Mouse (Mus musculus): ENCODE data around the gene Mef2a. TPM values are rescaled to one million over a fixed set of nuclear protein-coding genes. Genes with fewer than 3 reads are reported as not detected.

Mef2a gene
- polyA plus RNA-seq, 1 experiment, result 59.1 TPM

GRCm38 (mm10) chr7:67243121-67243893 is 129.4 kb downstream of the Mef2a start:
- Histone ChIP-seq H3K27ac (ENCODE audit: insufficient read depth, low read length) (no peak overlapping the region; the same call in 1 of the 2 replicates), H3K4me3 (replicated peaks; ENCODE audit: insufficient read depth, low read depth, low read length) (no peak overlapping the region), H3K4me1 (ENCODE audit: control insufficient read depth, insufficient read depth, low read length) (peaks cover 3% of the 10 kb centered on the region; the same call in 1 of the 2 replicates), H3K27me3 (ENCODE audit: control insufficient read depth, insufficient read depth, low read length) (no peaks in the 10 kb centered on the region)
- peak in 1 of 2 experiments; percentile 51 for DNase-seq
- WGBS, result 10% methylated on average over 2 of the region's 2 CpGs
- TF ChIP-seq CTCF (IDR thresholded peaks at IDR 0.05; ENCODE audit: borderline replicate concordance, insufficient read depth, low read depth, low read length) (peak; percentile 58; the same call in 1 of the 2 replicates), POLR2A (IDR thresholded peaks at IDR 0.05; ENCODE audit: borderline replicate concordance, insufficient read depth, low read length) (no peak)

- Histone ChIP-seq H3K27me3 (ENCODE audit: control insufficient read depth, insufficient read depth, low read length) (no peaks in the 10 kb centered on the region), H3K27ac (ENCODE audit: insufficient read depth, low read length) (no peak overlapping the region), H3K4me3 (replicated peaks; ENCODE audit: insufficient read depth, low read depth, low read length) (no peak overlapping the region), H3K4me1 (ENCODE audit: control insufficient read depth, insufficient read depth, low read length) (peaks cover 3% of the 10 kb centered on the region; the same call in 1 of the 2 replicates)
- TF ChIP-seq POLR2A (IDR thresholded peaks at IDR 0.05; ENCODE audit: borderline replicate concordance, insufficient read depth, low read length) (no peak), CTCF (IDR thresholded peaks at IDR 0.05; ENCODE audit: borderline replicate concordance, insufficient read depth, low read depth, low read length) (no peak)
- 64% methylated on average over 3 of the region's 3 CpGs for WGBS
- DNase-seq, result no peak
Measured at GRCm38 (mm10) chr7:67241969-67242368, 130.7 kb downstream of the Mef2a start.

GRCm38 (mm10) chr7:67237752-67238151 is 134.9 kb downstream of the Mef2a start:
- 84% methylated on average over 2 of the region's 2 CpGs for WGBS
- no peak for DNase-seq
- Histone ChIP-seq H3K4me1 (ENCODE audit: control insufficient read depth, insufficient read depth, low read length) (no peaks in the 10 kb centered on the region), H3K27me3 (ENCODE audit: control insufficient read depth, insufficient read depth, low read length) (no peaks in the 10 kb centered on the region), H3K4me3 (replicated peaks; ENCODE audit: insufficient read depth, low read depth, low read length) (no peak overlapping the region), H3K27ac (ENCODE audit: insufficient read depth, low read length) (no peak overlapping the region)
- TF ChIP-seq POLR2A (IDR thresholded peaks at IDR 0.05; ENCODE audit: borderline replicate concordance, insufficient read depth, low read length) (no peak), CTCF (IDR thresholded peaks at IDR 0.05; ENCODE audit: borderline replicate concordance, insufficient read depth, low read depth, low read length) (no peak)

GRCm38 (mm10) chr7:67236351-67236750 is 136.3 kb downstream of the Mef2a start:
- DNase-seq, result no peak
- H3K4me3 ChIP-seq (replicated peaks; ENCODE audit: insufficient read depth, low read depth, low read length), result no peak overlapping the region
- no peak overlapping the region for H3K27ac ChIP-seq (ENCODE audit: insufficient read depth, low read length)
- H3K4me1 ChIP-seq (ENCODE audit: control insufficient read depth, insufficient read depth, low read length), result no peaks in the 10 kb centered on the region
- 85% methylated on average over 2 of the region's 2 CpGs for WGBS
- no peaks in the 10 kb centered on the region for H3K27me3 ChIP-seq (ENCODE audit: control insufficient read depth, insufficient read depth, low read length)
- TF ChIP-seq POLR2A (IDR thresholded peaks at IDR 0.05; ENCODE audit: borderline replicate concordance, insufficient read depth, low read length), result no peak
- no peak for TF ChIP-seq CTCF (IDR thresholded peaks at IDR 0.05; ENCODE audit: borderline replicate concordance, insufficient read depth, low read depth, low read length)

- no peaks in the 10 kb centered on the region for H3K27me3 ChIP-seq (ENCODE audit: control insufficient read depth, insufficient read depth, low read length)
- peaks cover 9% of the 10 kb centered on the region for H3K4me1 ChIP-seq (ENCODE audit: control insufficient read depth, insufficient read depth, low read length)
- TF ChIP-seq CTCF (IDR thresholded peaks at IDR 0.05; ENCODE audit: borderline replicate concordance, insufficient read depth, low read depth, low read length), result no peak
- TF ChIP-seq POLR2A (IDR thresholded peaks at IDR 0.05; ENCODE audit: borderline replicate concordance, insufficient read depth, low read length), result no peak
- WGBS, result 17% methylated on average over 8 of the region's 8 CpGs
- no peak overlapping the region for H3K27ac ChIP-seq (ENCODE audit: insufficient read depth, low read length)
- DNase-seq, result peak in 1 of 2 experiments; percentile 55
- no peak overlapping the region for H3K4me3 ChIP-seq (replicated peaks; ENCODE audit: insufficient read depth, low read depth, low read length)
Measured at GRCm38 (mm10) chr7:67234797-67235196, 137.9 kb downstream of the Mef2a start.

GRCm38 (mm10) chr7:67232504-67232903 is 140.2 kb downstream of the Mef2a start:
- H3K4me1 ChIP-seq (ENCODE audit: control insufficient read depth, insufficient read depth, low read length), result peaks cover 25% of the 10 kb centered on the region
- TF ChIP-seq CTCF (IDR thresholded peaks at IDR 0.05; ENCODE audit: borderline replicate concordance, insufficient read depth, low read depth, low read length), result no peak
- TF ChIP-seq POLR2A (IDR thresholded peaks at IDR 0.05; ENCODE audit: borderline replicate concordance, insufficient read depth, low read length), result no peak
- no peak overlapping the region for H3K27ac ChIP-seq (ENCODE audit: insufficient read depth, low read length)
- H3K27me3 ChIP-seq (ENCODE audit: control insufficient read depth, insufficient read depth, low read length), result no peaks in the 10 kb centered on the region
- DNase-seq, result no peak
- WGBS, result 85% methylated on average over 14 of the region's 14 CpGs
- H3K4me3 ChIP-seq (replicated peaks; ENCODE audit: insufficient read depth, low read depth, low read length), result no peak overlapping the region

GRCm38 (mm10) chr7:67230640-67231140 is 142.0 kb downstream of the Mef2a start:
- 68% methylated on average over 3 of the region's 3 CpGs for WGBS
- no peaks in the 10 kb centered on the region for H3K27me3 ChIP-seq (ENCODE audit: control insufficient read depth, insufficient read depth, low read length)
- H3K27ac ChIP-seq (ENCODE audit: insufficient read depth, low read length), result no peak overlapping the region
- no peak for DNase-seq
- TF ChIP-seq CTCF (IDR thresholded peaks at IDR 0.05; ENCODE audit: borderline replicate concordance, insufficient read depth, low read depth, low read length), result no peak
- TF ChIP-seq POLR2A (IDR thresholded peaks at IDR 0.05; ENCODE audit: borderline replicate concordance, insufficient read depth, low read length), result no peak
- no peak overlapping the region for H3K4me3 ChIP-seq (replicated peaks; ENCODE audit: insufficient read depth, low read depth, low read length)
- peaks cover 26% of the 10 kb centered on the region for H3K4me1 ChIP-seq (ENCODE audit: control insufficient read depth, insufficient read depth, low read length)

GRCm38 (mm10) chr7:67230221-67230620 is 142.4 kb downstream of the Mef2a start:
- DNase-seq, result peak in 1 of 2 experiments; percentile 38
- 16% methylated on average over 3 of the region's 3 CpGs for WGBS
- no peak overlapping the region for H3K27ac ChIP-seq (ENCODE audit: insufficient read depth, low read length)
- H3K27me3 ChIP-seq (ENCODE audit: control insufficient read depth, insufficient read depth, low read length), result no peaks in the 10 kb centered on the region
- H3K4me1 ChIP-seq (ENCODE audit: control insufficient read depth, insufficient read depth, low read length), result peaks cover 26% of the 10 kb centered on the region
- H3K4me3 ChIP-seq (replicated peaks; ENCODE audit: insufficient read depth, low read depth, low read length), result no peak overlapping the region
- no peak for TF ChIP-seq CTCF (IDR thresholded peaks at IDR 0.05; ENCODE audit: borderline replicate concordance, insufficient read depth, low read depth, low read length)
- TF ChIP-seq POLR2A (IDR thresholded peaks at IDR 0.05; ENCODE audit: borderline replicate concordance, insufficient read depth, low read length), result no peak
